Mouse (Mus musculus) kidney, postnatal 0 days (tissue): ENCODE results near the gene Prr23a2. TPM values are rescaled to one million over a fixed set of nuclear protein-coding genes. Genes with fewer than 3 reads are reported as not detected.
"Not testable (repeated sequence)": the region's sequence is repeated elsewhere in the genome, so short reads cannot be mapped to it uniquely, and the experiment has no call there.

Experiments used
- ATAC-seq: fragments of 200-750 bp; cut with Nextera tagmentation; replicated peaks from 2 replicates; pipeline ENCODE4 v1.8.0; 2017; ENCODE audit warnings: low read depth, moderate number of reproducible peaks, moderate TSS enrichment, moderate library complexity; ENCODE audit not compliant: low FRiP score
- DNase-seq: peaks from one replicate; pipeline ENCODE4 v3.0.0-alpha.2; 2016; ENCODE audit warnings: low spot score
- H3K27ac ChIP-seq: fragments of 300-500 bp; sonication (generic); 2 replicates; pipeline ENCODE4 v1.5.1; 2014; ENCODE audit warnings: mild to moderate bottlenecking
- H3K27me3 ChIP-seq: fragments of 300-500 bp; sonication (generic); 2 replicates; pipeline ENCODE4 v1.6.1; 2014; ENCODE audit warnings: low read length, mixed read lengths; ENCODE audit not compliant: insufficient read depth
- H3K36me3 ChIP-seq: fragments of 300-500 bp; sonication (generic); 2 replicates; pipeline ENCODE4 v1.6.1; 2014; ENCODE audit warnings: low read length, mixed read lengths; ENCODE audit not compliant: insufficient read depth
- H3K4me1 ChIP-seq: fragments of 300-500 bp; sonication (generic); replicated peaks from 2 replicates; pipeline ENCODE4 v1.6.1; 2014; ENCODE audit warnings: antibody characterized with exemption, low read length, mixed read lengths; ENCODE audit not compliant: insufficient read depth
- H3K4me2 ChIP-seq: fragments of 300-500 bp; sonication (generic); 2 replicates; pipeline ENCODE4 v1.6.1; 2014; ENCODE audit warnings: mild to moderate bottlenecking, low read length, moderate library complexity, mixed read lengths
- H3K4me3 ChIP-seq: fragments of 300-500 bp; sonication (generic); replicated peaks from 2 replicates; pipeline ENCODE4 v1.5.1; 2014; ENCODE audit warnings: low read depth, low read length
- H3K9ac ChIP-seq: fragments of 300-500 bp; sonication (generic); 2 replicates; pipeline ENCODE4 v1.6.1; 2014; ENCODE audit warnings: low read depth, low read length
- H3K9me3 ChIP-seq: fragments of 300-500 bp; sonication (generic); replicated peaks from 2 replicates; pipeline ENCODE4 v1.6.1; 2016; ENCODE audit warnings: low read length, inconsistent platforms, mixed read lengths
- CTCF ChIP-seq: IDR thresholded peaks from 2 replicates; pipeline ENCODE4 v1.5.1; 2016; ENCODE audit warnings: antibody characterized with exemption, low read depth, mild to moderate bottlenecking, moderate library complexity
- WGBS: fragments of 180-500 bp; shearing (Covaris S2); extraction: QIAGEN DNeasy Blood & Tissue Kit; methylation state at CpG from one replicate; pipeline ENCODE4 v1.1.7; 2014; 5-methylcytosine and 5-hydroxymethylcytosine counted together
- polyA plus RNA-seq: library from polyadenylated mRNA; unstranded; fragments of >200 nt; fragmentation: Nextera tagmentation; extraction: Ambion mirVana; gene quantifications from 2 replicates; pipeline ENCODE4 v1.2.1, GENCODE M21; 2015

Gene Prr23a2
- polyA plus RNA-seq, result not detected in 2 replicates

DNA sequence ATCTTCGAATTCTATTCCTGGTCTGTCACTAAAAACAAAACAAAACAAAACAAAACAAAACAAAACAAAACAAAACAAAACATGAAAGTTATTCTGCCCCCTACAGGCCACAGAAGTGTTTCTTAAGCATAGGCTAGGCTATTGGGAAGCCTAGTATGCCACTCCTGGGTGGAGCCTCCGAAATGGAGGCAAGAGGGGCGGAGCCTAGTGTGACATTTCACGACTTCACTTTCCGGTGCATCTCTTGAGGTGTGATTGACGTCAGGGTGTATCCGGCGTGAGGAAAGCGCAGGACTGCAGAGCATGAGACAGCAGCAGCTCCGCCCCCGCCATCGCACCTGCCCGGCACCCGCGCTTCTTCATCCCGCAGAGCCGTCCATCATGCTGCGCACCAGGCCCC, at the start of gene Prr23a2:
Gene Prr23a2, plus strand, starts transcription at position 285 of the 400 bp plus-strand sequence.
- Histone ChIP-seq H3K9me3 (no peaks in the 10 kb centered on the region), H3K4me3 (no peak within 1 kb of the TSS), H3K27me3 (no peaks in the 10 kb centered on the region), H3K27ac (no peak within 1 kb of the TSS), H3K9ac (no peak within 1 kb of the TSS), H3K4me1 (no peaks in the 10 kb centered on the region), H3K36me3 (no peaks in the 10 kb centered on the region), H3K4me2 (no peak within 1 kb of the TSS)
- DNase-seq (peak; percentile 2), ATAC-seq (no peak)
- no peak for TF ChIP-seq CTCF
- 85% methylated on average over 18 of the region's 18 CpGs for WGBS

DNA sequence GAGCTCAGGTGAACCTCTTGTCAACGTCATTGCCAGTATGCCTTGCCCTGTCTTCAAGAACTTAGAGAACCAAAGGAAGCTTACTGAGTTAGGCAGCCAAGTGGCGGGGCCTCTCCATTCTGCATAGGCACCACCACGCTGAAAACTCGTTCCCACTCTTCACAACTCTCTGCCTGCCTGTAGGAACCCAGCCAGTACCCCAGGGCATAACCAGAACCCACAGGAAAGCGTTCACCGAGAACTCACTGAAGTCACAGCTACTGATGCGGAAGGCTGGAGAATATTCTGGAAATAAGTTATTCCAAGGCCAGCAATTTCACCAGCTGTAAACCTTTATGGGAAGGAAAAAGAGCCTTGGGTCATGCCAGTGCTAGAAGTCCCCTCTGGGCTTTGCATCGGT, 48.7 kb upstream of the Prr23a2 start:
- H3K9ac ChIP-seq, result no peak overlapping the region
- H3K27ac ChIP-seq, result no peak overlapping the region
- H3K27me3 ChIP-seq, result no peaks in the 10 kb centered on the region
- H3K9me3 ChIP-seq, result no peaks in the 10 kb centered on the region
- no peaks in the 10 kb centered on the region for H3K36me3 ChIP-seq
- no peak for TF ChIP-seq CTCF
- H3K4me2 ChIP-seq, result no peak overlapping the region
- DNase-seq, result no peak
- 75% methylated on average over 8 of the region's 8 CpGs for WGBS
- no peak overlapping the region for H3K4me3 ChIP-seq
- no peaks in the 10 kb centered on the region for H3K4me1 ChIP-seq
- no peak for ATAC-seq

DNA sequence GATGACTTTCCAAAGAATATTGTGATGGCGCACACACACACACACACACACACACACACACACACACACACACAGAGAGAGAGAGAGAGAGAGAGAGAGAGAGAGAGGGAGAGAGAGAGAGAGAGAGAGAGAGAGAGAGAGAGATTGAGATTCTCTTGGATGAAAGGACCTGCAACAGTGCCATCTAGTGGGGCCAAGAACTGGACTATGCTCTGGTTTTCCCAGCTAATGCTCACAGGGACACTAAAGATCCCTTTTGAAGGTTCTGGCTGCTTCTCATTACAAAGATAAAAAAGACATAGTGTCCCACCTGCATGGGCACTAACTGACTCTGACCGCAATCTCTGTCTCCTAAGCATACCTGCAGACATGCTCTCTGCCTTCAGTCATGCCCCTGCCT, 46.8 kb upstream of the Prr23a2 start:
- WGBS, result 81% methylated on average over 2 of the region's 2 CpGs
- not testable (repeated sequence) for ATAC-seq, H3K27ac ChIP-seq

DNA sequence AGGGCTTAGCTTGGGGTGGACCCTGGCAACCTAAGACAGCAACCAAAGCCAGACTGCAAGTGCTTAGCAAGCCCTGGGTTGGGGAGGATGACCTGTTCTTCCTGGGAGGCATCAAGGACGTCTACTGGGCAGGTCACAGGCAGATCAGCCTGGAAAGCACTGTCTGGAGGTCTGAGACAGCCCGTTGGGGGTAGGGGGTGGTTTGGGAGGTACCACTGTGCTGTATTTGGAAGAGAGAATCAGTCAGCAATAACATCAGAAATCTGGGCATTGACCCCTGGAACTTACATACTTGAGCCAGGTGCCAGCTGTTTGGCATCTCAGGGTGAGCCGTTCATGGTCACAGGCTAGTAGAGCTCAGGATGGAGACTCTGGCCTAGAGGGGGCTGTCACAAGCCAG, 40.2 kb upstream of the Prr23a2 start:
- no peak for DNase-seq
- ATAC-seq, result no peak
- H3K9me3 ChIP-seq, result no peaks in the 10 kb centered on the region

More for the DNA sequence above, 46.8 kb upstream of the Prr23a2 start:
- DNase-seq, result peak; percentile 67
- H3K36me3 ChIP-seq, H3K4me3 ChIP-seq, H3K4me2 ChIP-seq, H3K9me3 ChIP-seq, H3K9ac ChIP-seq, H3K27me3 ChIP-seq, H3K4me1 ChIP-seq: not testable (repeated sequence)
- peak; percentile 74 for TF ChIP-seq CTCF

GRCm38 (mm10) chr9:98817592-98817991, 38.7 kb upstream of the Prr23a2 start:
- DNase-seq (no peak), ATAC-seq (no peak)
- no peak overlapping the region for H3K27ac ChIP-seq
- H3K4me1 ChIP-seq, result no peaks in the 10 kb centered on the region
- no peak overlapping the region for H3K9ac ChIP-seq
- no peak for TF ChIP-seq CTCF
- no peak overlapping the region for H3K4me2 ChIP-seq
- WGBS, result 80% methylated on average over 7 of the region's 7 CpGs
- no peaks in the 10 kb centered on the region for H3K9me3 ChIP-seq
- H3K36me3 ChIP-seq, result no peaks in the 10 kb centered on the region
- H3K4me3 ChIP-seq, result no peak overlapping the region
- no peaks in the 10 kb centered on the region for H3K27me3 ChIP-seq

More for the DNA sequence above, 40.2 kb upstream of the Prr23a2 start:
- Histone ChIP-seq H3K9ac (no peak overlapping the region), H3K27me3 (no peaks in the 10 kb centered on the region), H3K4me3 (no peak overlapping the region), H3K27ac (no peak overlapping the region), H3K4me2 (no peak overlapping the region), H3K4me1 (no peaks in the 10 kb centered on the region), H3K36me3 (no peaks in the 10 kb centered on the region)
- 59% methylated on average over 3 of the region's 3 CpGs for WGBS
- TF ChIP-seq CTCF, result no peak

DNA sequence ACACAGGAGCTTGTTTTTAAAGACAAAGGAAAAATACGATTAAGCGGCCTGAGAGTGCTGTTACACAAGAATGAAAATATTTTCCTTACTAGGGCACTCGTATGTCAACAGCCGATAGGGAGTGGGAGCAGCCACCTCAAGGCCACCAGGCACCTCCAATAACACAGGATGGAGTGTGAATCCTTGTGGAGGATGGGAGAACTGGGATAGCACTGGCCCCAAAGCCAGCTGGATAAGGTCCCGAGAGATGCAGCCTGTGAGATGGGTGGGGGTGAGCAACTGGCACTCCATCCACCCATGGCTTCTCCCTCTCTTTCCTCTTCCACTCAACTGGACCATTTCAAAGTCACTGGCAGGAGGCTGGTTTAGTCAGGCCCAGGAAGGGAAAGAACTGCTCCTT, 37.3 kb upstream of the Prr23a2 start:
- Histone ChIP-seq H3K9ac (no peak overlapping the region), H3K27ac (no peak overlapping the region), H3K36me3 (no peaks in the 10 kb centered on the region), H3K27me3 (no peaks in the 10 kb centered on the region), H3K9me3 (no peaks in the 10 kb centered on the region), H3K4me3 (no peak overlapping the region), H3K4me2 (no peak overlapping the region), H3K4me1 (no peaks in the 10 kb centered on the region)
- ATAC-seq, result no peak
- 18% methylated on average over 5 of the region's 5 CpGs for WGBS
- no peak for DNase-seq
- TF ChIP-seq CTCF, result no peak

- ATAC-seq, result no peak
Measured at GRCm38 (mm10) chr9:98819481-98819880, 36.8 kb upstream of the Prr23a2 start.

More at GRCm38 (mm10) chr9:98819481-98819880, 36.8 kb upstream of the Prr23a2 start:
- TF ChIP-seq CTCF, result no peak
- Histone ChIP-seq H3K27me3 (no peaks in the 10 kb centered on the region), H3K9me3 (no peaks in the 10 kb centered on the region), H3K4me2 (no peak overlapping the region), H3K4me3 (no peak overlapping the region), H3K36me3 (no peaks in the 10 kb centered on the region), H3K4me1 (no peaks in the 10 kb centered on the region), H3K9ac (no peak overlapping the region), H3K27ac (no peak overlapping the region)
- 78% methylated on average over 2 of the region's 2 CpGs for whole genome bisulfite sequencing
- DNase-seq, result no peak
